Mouse (Mus musculus) heart, embryonic 11.5 days (tissue): ENCODE data around the gene Tmem54. TPM values are rescaled to one million over a fixed set of nuclear protein-coding genes. Genes with fewer than 3 reads are reported as not detected.

Experiments
- ATAC-seq: fragments of 200-750 bp; cut with Nextera tagmentation; replicated peaks from 2 replicates; pipeline ENCODE4 v1.8.0; 2017; ENCODE audit warnings: moderate library complexity; ENCODE audit not compliant: insufficient number of reproducible peaks, low FRiP score, low TSS enrichment
- H3K27ac ChIP-seq: fragments of 300-500 bp; sonication (generic); 2 replicates; pipeline ENCODE4 v1.5.1; 2014; ENCODE audit warnings: mild to moderate bottlenecking, low read depth, low read length
- H3K27me3 ChIP-seq: fragments of 300-500 bp; sonication (generic); 2 replicates; pipeline ENCODE4 v1.6.1; 2014; ENCODE audit warnings: mild to moderate bottlenecking, low read length, mixed read lengths; ENCODE audit not compliant: control insufficient read depth, insufficient read depth
- H3K36me3 ChIP-seq: fragments of 300-500 bp; sonication (generic); 2 replicates; pipeline ENCODE4 v1.6.1; 2014; ENCODE audit warnings: mild to moderate bottlenecking, low read length, moderate library complexity, mixed read lengths; ENCODE audit not compliant: control insufficient read depth, insufficient read depth
- H3K4me1 ChIP-seq: fragments of 300-500 bp; sonication (generic); 2 replicates; pipeline ENCODE4 v1.6.1; 2014; ENCODE audit warnings: low read length; ENCODE audit not compliant: control insufficient read depth, insufficient read depth
- H3K4me2 ChIP-seq: fragments of 300-500 bp; sonication (generic); 2 replicates; pipeline ENCODE4 v1.6.1; 2014; ENCODE audit warnings: mild to moderate bottlenecking, moderate library complexity
- H3K4me3 ChIP-seq: fragments of 300-500 bp; sonication (generic); 2 replicates; pipeline ENCODE4 v1.5.1; 2014; ENCODE audit warnings: low read depth, low read length
- H3K9ac ChIP-seq: fragments of 300-500 bp; sonication (generic); 2 replicates; pipeline ENCODE4 v1.6.1; 2014; ENCODE audit warnings: mild to moderate bottlenecking, low read depth, low read length, moderate library complexity
- H3K9me3 ChIP-seq: fragments of 300-500 bp; sonication (generic); replicated peaks from 2 replicates; pipeline ENCODE4 v1.6.1; 2016; ENCODE audit warnings: low read length; ENCODE audit not compliant: control insufficient read depth
- WGBS: fragments of 180-500 bp; shearing (Covaris S2); extraction: QIAGEN DNeasy Blood & Tissue Kit; methylation state at CpG from one replicate; pipeline ENCODE4 v1.1.7; 2014; ENCODE audit not compliant: insufficient replicate concordance; 5-methylcytosine and 5-hydroxymethylcytosine counted together
- polyA plus RNA-seq: library from polyadenylated mRNA; unstranded; fragments of >200 nt; fragmentation: Nextera tagmentation; extraction: Ambion mirVana; gene quantifications from 2 replicates; pipeline ENCODE4 v1.2.1, GENCODE M21; 2014

Tmem54 gene
- polyA plus RNA-seq, 1 experiment from 2014 or later, result 0.66 TPM

DNA sequence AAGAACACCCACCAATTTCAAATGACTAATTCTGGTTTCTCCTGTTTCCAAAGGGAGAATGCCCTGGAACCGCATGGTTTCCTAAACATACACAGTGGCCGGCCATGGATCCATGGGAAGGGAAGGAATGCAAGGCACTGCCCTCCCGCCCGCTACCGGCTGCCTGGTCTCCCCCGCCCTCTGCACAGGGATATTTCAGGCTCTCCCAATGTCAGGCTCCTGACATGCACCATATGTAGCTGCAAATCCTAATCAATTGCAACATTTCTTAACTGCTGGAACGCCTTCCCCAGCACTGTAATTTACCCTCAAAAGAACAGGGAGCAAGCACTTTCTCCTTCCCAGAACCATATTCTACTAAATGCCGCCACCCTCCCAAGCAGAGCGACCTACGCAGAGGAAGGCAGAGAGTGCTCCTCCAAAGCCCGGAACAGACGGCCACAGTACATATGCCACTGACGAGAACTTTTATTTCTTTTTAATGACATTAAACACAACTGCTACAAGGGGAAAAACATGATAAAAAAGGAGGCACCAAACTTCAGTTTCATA lies 42.3 kb downstream of the Tmem54 start:
- H3K4me1 ChIP-seq, result peaks cover 14% of the 10 kb centered on the region
- H3K36me3 ChIP-seq, result peaks cover 17% of the 10 kb centered on the region
- no peak for ATAC-seq
- H3K9me3 ChIP-seq, result no peaks in the 10 kb centered on the region
- no peaks in the 10 kb centered on the region for H3K27me3 ChIP-seq
- no peak overlapping the region; the same call in 1 of the 2 replicates for H3K4me2 ChIP-seq
- H3K4me3 ChIP-seq, result no peak overlapping the region
- H3K9ac ChIP-seq, result no peak overlapping the region
- 69% methylated on average over 13 of the region's 13 CpGs for WGBS
- no peak overlapping the region for H3K27ac ChIP-seq

DNA sequence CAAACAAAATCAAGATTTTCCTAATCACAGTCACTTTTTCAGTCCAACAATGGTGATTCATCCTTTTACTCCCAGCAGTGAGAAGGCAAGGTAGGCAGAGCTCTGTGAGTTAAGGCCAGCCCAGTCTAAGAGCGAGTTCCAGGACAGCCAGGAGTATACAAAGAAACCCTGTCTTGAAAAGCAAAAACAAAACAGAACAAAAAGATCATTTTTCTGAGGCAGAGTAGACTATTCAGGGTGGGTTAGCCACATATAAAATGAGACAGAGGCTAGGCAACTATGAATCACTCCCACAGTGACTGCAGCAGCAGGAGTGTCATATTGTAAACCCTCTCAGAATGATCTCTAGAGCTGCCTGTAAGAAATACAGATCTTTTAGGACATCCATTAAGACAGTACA lies 44.0 kb downstream of the Tmem54 start:
- no peak overlapping the region for H3K27ac ChIP-seq
- no peak overlapping the region for H3K4me2 ChIP-seq
- 89% methylated on average over 1 of the region's 1 CpGs for WGBS
- peaks cover 13% of the 10 kb centered on the region for H3K4me1 ChIP-seq
- ATAC-seq, result no peak
- no peak overlapping the region for H3K9ac ChIP-seq
- no peaks in the 10 kb centered on the region for H3K9me3 ChIP-seq
- H3K4me3 ChIP-seq, result no peak overlapping the region
- peaks cover 20% of the 10 kb centered on the region for H3K36me3 ChIP-seq
- no peaks in the 10 kb centered on the region for H3K27me3 ChIP-seq

GRCm38 (mm10) chr4:129151276-129151811 lies 46.0 kb downstream of the Tmem54 start:
- peaks cover 24% of the 10 kb centered on the region for H3K36me3 ChIP-seq
- H3K4me3 ChIP-seq, result no peak overlapping the region
- H3K27ac ChIP-seq, result no peak overlapping the region
- 92% methylated on average over 4 of the region's 4 CpGs for WGBS
- H3K9me3 ChIP-seq, result no peaks in the 10 kb centered on the region
- no peak for ATAC-seq
- H3K9ac ChIP-seq, result no peak overlapping the region
- H3K4me1 ChIP-seq, result 0 out of 2 replicates have a peak, but pooled peaks cover 5% of the 10 kb centered on the region
- H3K4me2 ChIP-seq, result no peak overlapping the region
- no peaks in the 10 kb centered on the region for H3K27me3 ChIP-seq

GRCm38 (mm10) chr4:129157541-129157940 lies 52.2 kb downstream of the Tmem54 start:
- Histone ChIP-seq H3K9ac (no peak overlapping the region), H3K27me3 (no peaks in the 10 kb centered on the region), H3K27ac (no peak overlapping the region), H3K4me1 (peaks cover 10% of the 10 kb centered on the region), H3K4me3 (no peak overlapping the region), H3K36me3 (peaks cover 11% of the 10 kb centered on the region), H3K4me2 (no peak overlapping the region), H3K9me3 (no peaks in the 10 kb centered on the region)
- 88% methylated on average over 5 of the region's 5 CpGs for WGBS
- no peak for ATAC-seq

- Histone ChIP-seq H3K4me2 (no peak overlapping the region), H3K27me3 (no peaks in the 10 kb centered on the region), H3K27ac (no peak overlapping the region), H3K9ac (no peak overlapping the region), H3K9me3 (no peaks in the 10 kb centered on the region), H3K36me3 (peaks cover 8% of the 10 kb centered on the region), H3K4me1 (peaks cover 10% of the 10 kb centered on the region), H3K4me3 (no peak overlapping the region)
- WGBS, result 26% methylated on average over 3 of the region's 3 CpGs
- ATAC-seq, result no peak
Observed at GRCm38 (mm10) chr4:129158549-129158948, 53.2 kb downstream of the Tmem54 start.

GRCm38 (mm10) chr4:129161076-129161475 lies 55.7 kb downstream of the Tmem54 start:
- peaks cover 10% of the 10 kb centered on the region for H3K4me1 ChIP-seq
- no peak overlapping the region for H3K9ac ChIP-seq
- H3K27ac ChIP-seq, result no peak overlapping the region
- H3K4me3 ChIP-seq, result no peak overlapping the region
- no peaks in the 10 kb centered on the region for H3K27me3 ChIP-seq
- ATAC-seq, result no peak
- WGBS, result 97% methylated on average over 1 of the region's 1 CpGs
- peaks cover 6% of the 10 kb centered on the region for H3K36me3 ChIP-seq
- no peaks in the 10 kb centered on the region; the same call in 1 of the 2 replicates for H3K9me3 ChIP-seq
- H3K4me2 ChIP-seq, result no peak overlapping the region

Other genes starting within 250 kb of the Tmem54 start
- 4.4 and 6.2 TPM in 2 replicates for gene Trim62, start 222.0 kb upstream of the Tmem54 start, polyA plus RNA-seq
- gene Azin2, start 143.1 kb upstream of the Tmem54 start, polyA plus RNA-seq, result 4.1 and 4.6 TPM in 2 replicates
- 139 and 147 TPM in 2 replicates for gene Ak2, start 113.6 kb upstream of the Tmem54 start, polyA plus RNA-seq
- 5.8 and 7.1 TPM in 2 replicates for gene Rnf19b, start 47.3 kb upstream of the Tmem54 start, polyA plus RNA-seq
- 1.7 and 2.3 TPM in 2 replicates for gene Hpca, start 16.5 kb downstream of the Tmem54 start, polyA plus RNA-seq
- 5.3 and 5.4 TPM in 2 replicates for gene Fndc5, start 31.5 kb downstream of the Tmem54 start, polyA plus RNA-seq
- gene S100pbp, start 84.2 kb downstream of the Tmem54 start, polyA plus RNA-seq, result 18.6 and 18.7 TPM in 2 replicates
- gene Yars, start 84.2 kb downstream of the Tmem54 start, polyA plus RNA-seq, result 54.9 and 55.4 TPM in 2 replicates
- gene C77080, start 155.9 kb downstream of the Tmem54 start, polyA plus RNA-seq, result 0.76 and 1.5 TPM in 2 replicates
- 0.56 and 1.2 TPM in 2 replicates for gene Sync, start 182.1 kb downstream of the Tmem54 start, polyA plus RNA-seq
- 319 and 337 TPM in 2 replicates for gene Rbbp4, start 229.8 kb downstream of the Tmem54 start, polyA plus RNA-seq
- gene Zbtb8os, start 230.1 kb downstream of the Tmem54 start, polyA plus RNA-seq, result 54.4 and 56.5 TPM in 2 replicates